Mouse (Mus musculus) cerebellum, postnatal 10 days (tissue): Measurements from ENCODE around the gene Mcf2l.
A peak's percentile ranks its signal among the peaks of the same experiment; 100 is the strongest.

Source experiments
- DNase-seq, 2 experiments: peaks; one replicate each; pipeline ENCODE4 v3.0.0; 2021; ENCODE audit warnings: mixed read lengths in 2 of 2

The Mcf2l gene

DNA sequence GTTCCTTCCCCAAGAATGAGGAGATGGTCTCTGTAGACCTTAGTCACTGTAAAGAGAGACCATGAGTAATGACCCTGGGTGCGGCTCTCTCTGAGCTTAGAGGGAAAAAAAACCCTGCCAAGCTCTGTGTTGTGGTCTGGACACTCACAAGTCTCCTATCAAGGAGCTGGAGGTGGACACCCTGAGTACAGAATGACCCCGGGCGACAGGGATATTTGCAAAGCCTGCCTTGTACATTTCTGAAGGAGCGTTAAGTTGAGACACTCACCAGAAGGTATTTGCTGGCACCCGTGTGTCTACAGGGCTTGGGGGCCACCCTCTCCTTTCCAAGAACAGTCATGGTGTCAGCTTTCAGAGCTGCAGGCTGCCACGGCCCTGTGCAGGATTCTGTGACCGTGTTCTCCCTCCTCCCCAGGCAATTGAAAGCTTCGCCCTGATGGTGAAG lies 123.2 kb downstream of the Mcf2l start:
- no peak for DNase-seq

DNA sequence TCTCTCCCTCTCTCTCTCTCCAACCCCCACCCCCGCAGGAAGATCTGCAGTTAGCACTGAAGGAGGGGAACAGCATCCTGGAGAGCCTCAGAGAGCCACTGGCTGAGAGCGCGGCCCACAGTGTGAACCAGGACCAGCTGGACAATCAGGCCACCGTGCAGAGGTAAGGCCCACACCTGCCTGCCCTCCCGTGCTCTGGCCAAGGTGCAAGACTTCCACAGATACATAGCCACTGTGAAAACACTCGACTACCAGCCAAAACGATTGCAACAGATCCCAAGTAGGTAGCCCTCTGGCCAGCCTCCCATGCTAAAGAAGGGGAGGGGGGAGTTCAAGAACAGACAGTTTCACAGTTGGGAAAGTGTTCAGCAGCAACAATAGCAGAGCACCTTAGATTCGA lies 124.7 kb downstream of the Mcf2l start:
- DNase-seq: no peak

DNA sequence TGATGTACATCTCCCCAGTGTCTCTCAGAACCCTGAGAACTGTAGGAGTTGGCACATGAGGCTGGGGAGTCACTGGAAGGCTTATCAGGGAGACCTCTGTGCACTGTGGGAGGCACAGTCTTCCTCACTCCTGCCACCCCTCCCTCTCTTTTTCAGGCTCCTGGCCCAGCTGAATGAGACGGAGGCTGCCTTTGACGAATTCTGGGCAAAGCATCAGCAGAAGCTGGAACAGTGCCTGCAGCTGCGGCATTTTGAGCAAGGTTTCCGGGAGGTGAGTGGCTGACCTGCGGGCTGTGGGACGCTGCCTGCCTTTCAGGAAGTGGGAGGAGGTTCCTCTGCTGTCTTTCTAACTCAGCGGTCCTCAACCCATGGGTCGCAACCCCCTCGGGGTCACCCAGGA lies 126.2 kb downstream of the Mcf2l start:
- peak in 1 of 2 experiments; percentile 41 for DNase-seq

DNA sequence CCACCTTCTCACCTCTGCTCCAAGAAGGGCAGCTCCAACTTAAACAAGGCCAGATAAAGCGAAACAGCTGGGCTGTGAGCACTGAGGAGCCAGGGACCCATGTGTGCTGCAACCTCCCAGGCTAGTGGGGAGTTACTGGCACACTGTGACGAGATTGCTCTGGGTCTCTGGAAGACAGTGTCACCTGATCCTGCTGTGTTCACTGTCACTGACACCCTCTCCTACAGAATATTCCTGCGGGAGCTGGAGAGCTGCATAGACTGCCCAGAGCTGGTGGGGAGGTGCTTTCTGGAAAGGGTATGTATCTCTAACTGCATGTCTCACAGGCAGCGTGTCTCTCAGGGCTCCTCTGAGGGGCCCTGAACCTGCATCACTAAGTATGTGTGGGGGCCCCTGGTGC lies 133.9 kb downstream of the Mcf2l start:
- no peak for DNase-seq

DNA sequence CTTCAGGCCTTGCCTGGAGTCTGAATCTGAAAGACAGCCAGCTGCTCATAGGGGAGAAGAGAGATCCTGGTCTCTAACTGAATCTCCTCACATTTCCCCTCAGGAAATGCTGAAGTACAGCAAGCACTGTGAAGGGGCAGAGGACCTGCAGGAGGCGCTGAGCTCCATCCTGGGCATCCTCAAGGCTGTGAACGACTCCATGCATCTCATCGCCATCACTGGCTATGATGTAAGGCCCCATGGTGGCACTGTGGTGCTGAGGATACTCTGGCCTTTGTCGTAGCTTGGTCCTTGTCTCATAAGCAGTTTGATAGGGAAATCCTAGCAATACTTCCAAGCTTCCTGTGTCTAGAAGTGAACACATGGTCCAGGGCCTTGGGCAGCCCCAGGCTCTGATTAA lies 136.7 kb downstream of the Mcf2l start:
- DNase-seq: no peak

DNA sequence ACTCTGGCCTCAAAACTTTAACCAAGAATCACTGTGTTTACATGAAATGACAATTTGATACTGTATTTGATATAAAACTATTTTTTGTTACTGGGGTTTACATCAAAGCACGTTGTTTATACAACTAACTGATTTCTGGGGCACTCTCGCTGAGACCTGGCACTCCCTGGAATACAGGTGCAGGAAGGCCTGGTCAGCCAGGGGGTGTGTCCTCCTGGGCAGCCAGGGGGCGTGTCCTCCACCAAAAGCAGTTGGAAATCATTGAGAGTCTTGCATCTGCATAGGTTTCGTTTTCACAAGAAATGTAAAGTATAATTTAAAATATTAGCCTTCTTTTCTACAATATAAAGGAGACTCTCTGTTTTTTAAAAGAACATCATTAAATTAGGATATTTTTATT lies 146.0 kb downstream of the Mcf2l start:
- no peak for DNase-seq

DNA sequence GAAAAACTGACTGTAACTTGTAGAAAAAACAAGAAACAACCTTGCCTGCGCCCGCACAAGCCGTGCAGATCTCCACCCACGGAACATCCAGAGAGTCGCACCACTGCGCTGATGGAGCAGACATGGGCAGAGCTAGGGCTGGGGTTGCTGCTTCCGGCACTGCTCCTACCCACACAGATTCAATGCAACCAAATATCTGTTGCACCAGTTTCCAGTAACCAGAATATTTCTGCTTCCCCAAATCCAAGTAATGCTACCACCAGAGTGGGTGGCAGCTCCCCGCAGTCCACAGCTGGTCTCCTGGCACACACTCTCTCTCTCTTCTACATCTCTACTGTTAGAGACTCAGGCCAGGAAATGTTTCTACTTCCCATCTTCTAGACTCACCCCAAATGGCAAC lies 148.2 kb downstream of the Mcf2l start:
- DNase-seq: no peak

DNA sequence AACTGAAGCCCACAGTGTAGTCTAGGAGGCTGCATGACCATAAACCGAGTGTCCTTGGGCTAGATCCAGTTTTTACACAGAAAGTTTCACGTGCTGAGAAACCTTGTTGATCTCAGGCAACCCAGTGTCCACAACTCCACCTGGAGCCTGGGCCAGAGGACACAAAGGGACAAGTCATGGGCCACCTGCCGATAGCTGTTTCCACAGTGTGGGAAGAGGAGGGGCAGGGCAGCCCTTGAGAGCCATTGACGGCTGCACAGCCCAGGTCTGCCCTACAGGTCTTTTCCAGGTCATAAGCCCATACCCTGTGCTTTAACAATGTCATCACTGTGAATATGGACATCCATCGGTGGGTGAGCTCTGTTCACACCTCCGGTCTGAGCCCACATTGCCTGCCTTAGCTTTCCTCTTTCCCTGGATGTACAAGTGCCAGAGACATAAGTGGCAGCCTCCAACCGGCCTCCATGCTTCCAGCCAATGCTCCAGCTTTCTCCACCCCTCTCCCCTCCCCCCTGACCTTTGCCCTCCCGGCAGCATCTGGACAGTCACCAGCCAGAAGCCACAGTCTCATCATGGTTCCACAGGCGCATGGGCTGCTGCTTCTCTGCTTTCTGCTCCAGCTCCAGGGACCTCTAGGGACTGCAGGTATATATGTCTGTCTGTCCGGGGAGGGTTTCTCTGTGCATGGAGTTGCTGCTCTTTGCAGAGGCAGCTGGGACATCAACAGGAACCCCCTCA lies 152.1 kb downstream of the Mcf2l start, which contains the start of gene F7:
TSS of gene F7 (plus strand) at position 548 of the 738 bp plus-strand sequence.
- DNase-seq: peak; percentile 29 to 30

DNA sequence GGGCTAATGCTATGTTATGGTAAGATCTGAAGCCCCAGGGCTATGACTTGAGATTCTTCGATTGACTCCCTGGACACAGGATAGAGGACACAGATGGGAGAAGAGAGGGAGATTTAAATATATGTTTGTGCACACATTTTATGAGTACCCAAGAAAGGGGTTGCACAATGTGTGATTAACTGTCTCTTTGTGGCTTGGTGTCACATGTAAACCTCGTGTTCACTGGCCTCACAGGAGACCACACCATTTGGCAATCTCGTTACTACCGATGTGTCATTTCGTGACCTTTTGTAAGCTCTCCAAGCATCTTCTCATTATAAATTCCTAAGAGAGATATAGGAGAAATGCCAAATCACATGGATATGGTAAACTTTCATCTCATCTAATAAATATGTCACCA lies 154.0 kb downstream of the Mcf2l start:
- DNase-seq: no peak

DNA sequence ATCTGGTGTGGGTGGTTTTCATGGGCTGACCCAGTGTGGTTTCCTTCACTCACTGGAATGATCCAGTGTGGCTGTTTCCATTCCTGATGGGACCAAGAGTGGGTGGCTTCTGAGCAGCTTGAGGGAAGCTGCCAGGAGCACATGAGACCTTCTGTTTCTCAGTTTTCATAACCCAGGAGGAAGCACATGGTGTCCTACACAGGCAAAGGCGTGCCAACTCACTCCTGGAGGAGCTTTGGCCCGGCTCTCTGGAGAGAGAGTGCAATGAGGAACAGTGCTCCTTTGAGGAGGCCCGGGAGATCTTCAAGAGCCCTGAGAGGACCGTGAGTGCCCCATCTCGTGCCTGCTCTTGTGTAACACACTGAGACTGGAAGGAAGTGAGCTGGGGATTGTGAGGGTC lies 154.9 kb downstream of the Mcf2l start:
- DNase-seq: no peak

DNA sequence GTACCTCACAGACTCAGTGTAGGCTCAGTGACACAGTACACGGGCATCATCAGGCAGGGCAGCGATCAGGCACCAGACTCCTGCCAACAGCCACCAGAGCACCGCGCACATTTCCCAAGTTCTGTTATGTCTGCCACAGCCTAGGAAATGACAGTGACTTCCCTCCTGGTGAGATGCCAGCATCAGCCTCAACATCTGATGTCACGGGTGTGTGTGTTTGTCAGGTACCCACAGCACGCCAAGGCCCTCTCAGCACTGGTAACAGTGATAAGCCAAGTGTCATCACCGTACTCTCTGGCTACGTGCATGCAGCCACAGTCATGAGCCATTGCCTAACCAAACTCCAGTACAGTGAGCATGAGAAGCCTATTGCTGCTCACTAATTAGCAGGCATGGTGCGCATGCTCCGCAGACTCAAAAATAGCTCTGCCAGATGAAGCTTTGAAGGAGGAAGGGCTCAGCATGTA lies 162.8 kb downstream of the Mcf2l start:
- no peak for DNase-seq

DNA sequence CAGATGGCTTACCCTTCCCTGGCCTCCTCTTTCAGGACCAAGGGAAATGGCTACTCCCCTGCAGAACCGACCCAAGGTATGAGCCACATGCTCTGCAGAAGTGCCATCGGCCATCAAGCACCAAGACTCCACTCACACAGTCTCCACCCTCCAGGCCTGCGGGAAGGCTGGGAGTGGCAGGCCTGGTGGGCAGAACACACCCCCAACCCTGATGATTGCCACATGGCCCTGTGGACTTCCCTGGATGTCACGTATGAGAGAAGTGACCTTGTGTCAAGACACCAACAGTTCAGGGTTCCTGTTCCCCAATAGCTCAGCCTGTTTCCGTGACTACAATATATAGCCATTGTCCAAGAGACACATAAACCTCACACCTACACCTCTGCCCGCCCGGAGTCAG lies 163.4 kb downstream of the Mcf2l start, which contains the start of gene F10:
TSS of gene F10 (plus strand) at position 294 of the 400 bp plus-strand sequence.
- no peak for DNase-seq

DNA sequence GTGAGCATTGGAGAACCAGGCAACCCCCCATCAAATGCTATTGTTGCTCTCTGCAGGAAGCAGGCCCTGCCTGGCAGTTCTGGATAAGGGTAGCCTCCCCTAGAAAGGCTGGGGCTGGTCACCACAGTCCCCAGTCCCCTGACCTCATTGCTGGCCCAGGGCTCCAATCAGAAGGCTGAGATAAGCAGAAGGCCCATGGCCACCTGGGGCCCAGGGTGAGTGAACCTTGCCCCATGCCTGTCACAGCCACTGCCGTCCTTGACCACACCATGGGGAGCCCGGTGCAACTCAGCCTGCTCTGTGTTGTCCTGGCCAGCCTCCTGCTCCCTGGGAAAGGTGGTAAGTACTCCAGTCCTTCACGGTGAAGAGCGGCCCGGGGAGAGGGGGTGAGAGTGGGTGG lies 164.0 kb downstream of the Mcf2l start:
- no peak for DNase-seq

DNA sequence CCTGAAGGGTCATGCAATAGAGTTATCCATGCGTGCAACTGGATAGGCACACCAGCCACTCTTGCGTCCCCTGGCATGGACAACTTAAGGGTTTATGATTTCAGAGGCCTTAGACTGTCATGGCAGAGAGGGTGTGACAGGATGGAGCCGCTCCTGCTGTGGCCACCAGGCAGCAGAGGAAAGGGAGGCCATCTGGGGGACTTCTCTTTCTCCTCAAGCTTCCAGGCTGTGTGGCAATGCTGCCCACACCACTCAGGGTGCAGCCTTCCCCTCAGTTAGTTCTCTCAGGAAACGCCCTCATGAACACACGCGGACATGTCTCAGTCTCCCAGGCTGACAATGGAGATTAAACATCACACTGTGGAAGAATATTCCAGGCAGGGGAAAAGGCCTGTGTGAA lies 165.4 kb downstream of the Mcf2l start:
- no peak for DNase-seq

DNA sequence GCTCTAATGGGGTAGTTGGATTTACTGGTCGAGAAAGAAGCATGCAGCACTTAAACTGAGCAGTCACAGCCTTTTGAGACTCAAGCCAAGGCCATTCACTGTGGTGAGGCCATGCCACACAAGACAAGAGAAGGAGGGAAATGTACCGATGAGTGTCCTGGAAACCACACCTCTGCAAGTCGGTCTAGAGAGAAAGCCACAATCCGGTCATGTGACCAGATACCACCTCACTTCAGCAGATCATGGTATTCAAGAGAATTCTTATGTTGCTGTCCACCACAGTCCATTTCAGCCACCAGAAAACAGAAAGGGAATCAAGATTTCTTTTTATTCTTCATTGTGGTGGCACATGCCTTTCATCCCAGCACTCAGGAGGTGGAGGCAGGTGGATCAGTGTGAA lies 167.9 kb downstream of the Mcf2l start:
- DNase-seq: no peak

DNA sequence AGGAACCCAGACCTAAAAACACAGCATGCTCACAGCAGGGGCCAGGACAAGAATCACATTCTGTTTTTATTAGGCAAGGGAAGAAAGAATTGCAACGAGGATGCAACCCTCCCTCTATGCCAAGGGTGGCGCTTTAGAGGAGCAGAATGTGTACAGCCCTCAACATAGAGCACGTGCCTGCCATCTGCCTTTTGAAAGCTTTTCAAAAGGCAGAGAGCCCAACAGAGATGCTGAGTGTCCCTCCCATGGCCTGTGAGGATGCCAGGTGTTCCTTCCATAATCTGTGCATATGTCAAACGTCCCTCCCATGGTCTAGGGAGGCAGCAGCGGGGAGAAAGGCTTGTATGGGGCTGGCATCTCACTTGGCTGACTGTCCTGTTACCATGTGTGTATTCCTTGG lies 174.0 kb downstream of the Mcf2l start:
- DNase-seq: peak; percentile 33 to 51

DNA sequence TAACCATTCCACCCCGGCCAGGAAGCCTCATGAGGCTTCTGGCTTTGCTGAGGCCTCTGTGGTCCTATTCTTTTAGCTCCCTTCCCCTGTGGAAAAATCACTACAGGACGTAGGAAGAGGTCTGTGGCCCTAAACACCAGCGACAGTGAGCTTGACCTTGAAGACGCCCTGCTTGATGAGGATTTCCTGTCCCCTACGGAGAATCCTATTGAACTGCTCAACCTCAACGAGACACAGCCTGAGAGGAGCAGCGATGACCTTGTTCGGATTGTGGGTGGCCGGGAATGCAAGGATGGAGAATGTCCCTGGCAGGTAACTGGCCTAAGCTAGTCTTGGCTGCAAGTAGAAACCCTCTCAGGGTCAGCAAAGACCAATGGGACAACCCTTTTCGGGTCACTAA lies 176.9 kb downstream of the Mcf2l start:
- no peak for DNase-seq

DNA sequence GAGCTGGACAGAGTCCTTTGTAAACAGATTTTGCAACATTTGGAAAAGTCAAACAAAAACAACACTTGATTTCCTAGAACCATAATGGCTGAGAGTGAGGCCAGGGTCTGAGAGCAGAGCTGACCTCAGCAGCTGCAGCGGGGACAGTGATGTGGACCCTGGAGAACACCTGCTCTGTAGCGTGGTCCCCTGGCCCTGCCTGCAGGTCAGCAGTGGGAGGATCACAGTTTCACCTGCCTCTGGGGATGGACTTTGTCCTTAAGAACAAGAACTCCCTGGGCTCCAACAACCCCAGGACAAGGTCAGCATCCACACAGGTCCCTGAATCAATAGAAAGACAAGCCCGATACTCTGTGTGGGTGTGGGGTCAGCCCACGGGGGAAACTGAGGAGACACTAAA lies 183.7 kb downstream of the Mcf2l start:
- no peak for DNase-seq

DNA sequence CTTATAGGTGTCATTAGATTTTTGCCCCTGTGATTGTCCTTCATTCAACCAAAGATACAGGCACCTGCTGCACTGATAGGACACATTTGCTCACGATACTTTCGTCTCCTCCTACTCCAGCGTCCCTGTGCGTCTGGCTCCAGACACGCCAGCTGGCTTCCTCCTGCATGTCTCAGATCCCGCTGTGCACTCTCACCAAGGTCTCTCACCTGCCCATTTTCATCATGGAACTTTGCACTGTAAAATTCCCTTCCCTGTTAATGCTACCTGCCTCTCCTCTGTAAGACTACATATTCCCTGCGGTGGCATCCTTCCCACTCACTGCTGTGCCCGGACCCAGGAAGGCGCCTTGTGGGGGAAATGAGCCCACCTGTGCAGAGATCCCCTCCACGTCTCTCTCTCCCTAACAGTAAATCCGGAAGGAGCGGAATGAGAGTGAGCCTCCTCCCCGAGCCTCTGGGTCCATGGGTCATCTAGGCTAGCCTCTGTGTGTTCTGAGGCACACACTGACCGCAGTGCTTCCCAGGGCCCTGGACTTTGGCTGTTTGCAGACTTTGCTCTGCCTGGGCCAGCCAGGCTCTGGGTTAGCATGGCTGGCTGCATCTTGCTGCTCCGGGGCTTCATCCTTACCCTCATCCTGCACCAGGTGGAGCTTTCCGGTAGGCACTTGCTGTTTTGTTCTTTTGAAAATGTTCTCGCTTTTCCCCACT lies 187.0 kb downstream of the Mcf2l start, which contains the start of gene Proz:
TSS of gene Proz (plus strand) at position 474 of the 710 bp plus-strand sequence.
- no peak for DNase-seq

DNA sequence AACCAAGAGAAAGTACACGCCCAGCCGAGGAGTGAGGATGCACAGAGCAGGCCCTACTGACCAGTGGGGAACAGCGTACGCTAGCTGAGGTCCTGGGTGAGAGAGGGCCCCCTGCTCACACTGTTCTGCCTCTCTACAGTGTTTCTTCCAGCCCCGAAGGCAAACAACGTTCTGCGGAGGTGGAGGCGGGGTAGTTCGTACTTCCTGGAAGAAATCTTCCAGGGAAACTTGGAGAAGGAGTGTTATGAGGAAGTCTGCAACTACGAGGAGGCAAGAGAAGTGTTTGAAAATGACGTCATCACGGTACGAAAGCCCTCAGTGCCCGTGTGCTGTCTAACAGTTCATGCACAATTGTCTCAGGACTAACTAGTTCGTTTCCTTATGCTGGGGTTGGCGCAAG lies 189.5 kb downstream of the Mcf2l start:
- DNase-seq: no peak
